Mouse (Mus musculus): Measurements from ENCODE around the gene Mfng. TPM values are rescaled to one million over a fixed set of nuclear protein-coding genes. Genes with fewer than 3 reads are reported as not detected.

The Mfng gene
- total RNA-seq, 1 experiment from 2014 or later: 22.6 TPM

Other genes starting within 250 kb of the Mfng start
- 0.67 to 0.87 TPM in 2 of 3 replicates, not detected in the other for gene C1qtnf6, start 242.1 kb downstream of the Mfng start, total RNA-seq (2017)
- gene Sstr3, start 228.8 kb downstream of the Mfng start, total RNA-seq (2017): 0.10 to 0.29 TPM in 2 of 3 replicates, not detected in the other
- 125 to 216 TPM (median 199 TPM) in 3 replicates for gene Rac2, start 200.7 kb downstream of the Mfng start, total RNA-seq (2017)
- 298 to 420 TPM (median 312 TPM) in 3 replicates for gene Cyth4, start 176.4 kb downstream of the Mfng start, total RNA-seq (2017)
- not detected in 3 replicates for gene Elfn2, start 54.7 kb downstream of the Mfng start, total RNA-seq (2017)
- 0.21 to 3.7 TPM (median 2.1 TPM) in 3 replicates for gene Card10, start 29.6 kb upstream of the Mfng start, total RNA-seq (2017)
- gene Cdc42ep1, start 69.1 kb upstream of the Mfng start, total RNA-seq (2017): 0.29 to 1.2 TPM (median 0.75 TPM) in 3 replicates
- gene Lgals2, start 82.1 kb upstream of the Mfng start, total RNA-seq (2017): not detected in 3 replicates
- gene Gga1, start 103.7 kb upstream of the Mfng start, total RNA-seq (2017): 18.3 to 37.9 TPM (median 20.8 TPM) in 3 replicates
- 1.7 to 3.9 TPM (median 1.9 TPM) in 3 replicates for gene Gm49510, start 126.2 kb upstream of the Mfng start, total RNA-seq (2017)
- gene Sh3bp1, start 126.3 kb upstream of the Mfng start, total RNA-seq (2017): 18.5 to 41.3 TPM (median 19.2 TPM) in 3 replicates
- gene Pdxp, start 140.4 kb upstream of the Mfng start, total RNA-seq (2017): 1.1 to 3.5 TPM in 2 of 3 replicates, not detected in the other
- 404 to 1,073 TPM (median 510 TPM) in 3 replicates for gene Lgals1, start 153.2 kb upstream of the Mfng start, total RNA-seq (2017)
- gene Nol12, start 161.5 kb upstream of the Mfng start, total RNA-seq (2017): 8.3 to 18.0 TPM (median 11.6 TPM) in 3 replicates
- gene Triobp, start 174.2 kb upstream of the Mfng start, total RNA-seq (2017): 21.8 to 39.7 TPM (median 29.5 TPM) in 3 replicates